Mouse (Mus musculus) hematopoietic stem cell, adult 5-6 weeks (primary cell): ENCODE data around the gene Asb15. TPM values are rescaled to one million over a fixed set of nuclear protein-coding genes. Genes with fewer than 3 reads are reported as not detected.

ENCODE experiments used
- ATAC-seq, 2 experiments: fragments of 125-278 bp in 1 of 2; replicated peaks in 1 of 2; 2 replicates each; pipeline ENCODE4 v1.8.0; 2016 to 2017; ENCODE audit warnings: inconsistent platforms in 2 of 2, mild to moderate bottlenecking in 2 of 2, moderate number of reproducible peaks in 2 of 2, low read depth in 1 of 2, moderate TSS enrichment in 1 of 2; ENCODE audit not compliant: low FRiP score in 2 of 2, poor library complexity in 2 of 2, severe bottlenecking in 2 of 2, insufficient read depth in 1 of 2, low TSS enrichment in 1 of 2
- total RNA-seq: library from RNA; stranded (forward); fragments of 172-1452, 232-1000 nt; gene quantifications from 2 replicates; pipeline ENCODE4 v1.2.3, GENCODE M21; 2017

The Asb15 gene
- total RNA-seq, 1 experiment from 2014 or later: not detected

GRCm38 (mm10) chr6:24620936-24621335 is 93.0 kb downstream of the Asb15 start:
- ATAC-seq: no peak

DNA sequence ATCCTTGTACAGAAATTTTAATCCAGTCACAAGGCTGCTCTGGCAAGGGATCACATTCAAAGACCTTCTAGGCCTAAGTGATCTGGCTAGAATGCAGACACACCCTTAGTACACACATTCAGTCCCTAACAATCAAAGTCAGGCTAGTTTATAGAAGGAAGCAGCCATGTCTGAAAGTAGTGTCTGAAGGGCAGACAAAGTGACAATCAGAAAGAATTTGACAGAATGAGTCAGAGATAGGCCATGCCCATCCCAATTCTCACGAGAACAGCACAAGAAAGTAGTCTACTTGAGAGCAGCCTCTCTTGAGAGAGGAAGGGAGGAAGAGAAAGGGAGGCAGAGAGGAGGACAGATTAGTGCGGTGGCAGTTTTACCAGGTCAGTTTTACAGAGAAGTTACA is 94.2 kb downstream of the Asb15 start:
- ATAC-seq: no peak

Other genes starting within 250 kb of the Asb15 start
- not detected in 2 replicates for gene Iqub, start 13.1 kb upstream of the Asb15 start, total RNA-seq
- 205 and 225 TPM in 2 replicates for gene Ndufa5, start 131 bp upstream of the Asb15 start, total RNA-seq
- not detected in 2 replicates for gene Lmod2, start 69.6 kb downstream of the Asb15 start, total RNA-seq
- gene Wasl, start 136.9 kb downstream of the Asb15 start, total RNA-seq: 9.5 and 17.6 TPM in 2 replicates
- gene Hyal6, start 205.1 kb downstream of the Asb15 start, total RNA-seq: not detected in 2 replicates
- gene Hyal4, start 220.2 kb downstream of the Asb15 start, total RNA-seq: not detected in 2 replicates